Mouse (Mus musculus): Measurements from ENCODE around the gene Cdpf1. TPM values are rescaled to one million over a fixed set of nuclear protein-coding genes. Genes with fewer than 3 reads are reported as not detected.

Cdpf1 gene
- polyA plus RNA-seq, 1 experiment from 2014 or later: 25.5 TPM

GRCm38 (mm10) chr15:85835335-85835734 lies 23.8 kb upstream of the Cdpf1 start:
- Histone ChIP-seq H3K27me3 (ENCODE audit: control insufficient read depth, insufficient read depth, low read length) (no peaks in the 10 kb centered on the region), H3K4me1 (ENCODE audit: control insufficient read depth, insufficient read depth, low read length) (peaks cover 8% of the 10 kb centered on the region; the same call in 1 of the 2 replicates), H3K36me3 (ENCODE audit: control insufficient read depth, insufficient read depth, low read length) (no peaks in the 10 kb centered on the region), H3K9ac (ENCODE audit: low read depth, low read length) (no peak overlapping the region), H3K9me3 (ENCODE audit: control insufficient read depth, low read length) (no peaks in the 10 kb centered on the region), H3K27ac (ENCODE audit: low read depth, low read length) (no peak overlapping the region), H3K4me3 (ENCODE audit: low read length) (no peak overlapping the region), H3K4me2 (replicated peaks; ENCODE audit: low read depth, low read length) (no peak overlapping the region)
- no peak for ATAC-seq (ENCODE audit: low FRiP score, low TSS enrichment)
- 51% methylated on average over 3 of the region's 3 CpGs for WGBS

GRCm38 (mm10) chr15:85832599-85832998 lies 21.1 kb upstream of the Cdpf1 start:
- Histone ChIP-seq H3K36me3 (ENCODE audit: control insufficient read depth, insufficient read depth, low read length) (no peaks in the 10 kb centered on the region), H3K9ac (ENCODE audit: low read depth, low read length) (peak overlapping the region; percentile 58; the same call in 1 of the 2 replicates), H3K4me3 (ENCODE audit: low read length) (peak overlapping the region; percentile 65), H3K4me1 (ENCODE audit: control insufficient read depth, insufficient read depth, low read length) (peaks cover 8% of the 10 kb centered on the region; the same call in 1 of the 2 replicates), H3K27me3 (ENCODE audit: control insufficient read depth, insufficient read depth, low read length) (no peaks in the 10 kb centered on the region), H3K4me2 (replicated peaks; ENCODE audit: low read depth, low read length) (peak overlapping the region; percentile 68), H3K9me3 (ENCODE audit: control insufficient read depth, low read length) (no peaks in the 10 kb centered on the region), H3K27ac (ENCODE audit: low read depth, low read length) (no peak overlapping the region)
- 39% methylated on average over 8 of the region's 8 CpGs for WGBS
- no peak for ATAC-seq (ENCODE audit: low FRiP score, low TSS enrichment)

DNA sequence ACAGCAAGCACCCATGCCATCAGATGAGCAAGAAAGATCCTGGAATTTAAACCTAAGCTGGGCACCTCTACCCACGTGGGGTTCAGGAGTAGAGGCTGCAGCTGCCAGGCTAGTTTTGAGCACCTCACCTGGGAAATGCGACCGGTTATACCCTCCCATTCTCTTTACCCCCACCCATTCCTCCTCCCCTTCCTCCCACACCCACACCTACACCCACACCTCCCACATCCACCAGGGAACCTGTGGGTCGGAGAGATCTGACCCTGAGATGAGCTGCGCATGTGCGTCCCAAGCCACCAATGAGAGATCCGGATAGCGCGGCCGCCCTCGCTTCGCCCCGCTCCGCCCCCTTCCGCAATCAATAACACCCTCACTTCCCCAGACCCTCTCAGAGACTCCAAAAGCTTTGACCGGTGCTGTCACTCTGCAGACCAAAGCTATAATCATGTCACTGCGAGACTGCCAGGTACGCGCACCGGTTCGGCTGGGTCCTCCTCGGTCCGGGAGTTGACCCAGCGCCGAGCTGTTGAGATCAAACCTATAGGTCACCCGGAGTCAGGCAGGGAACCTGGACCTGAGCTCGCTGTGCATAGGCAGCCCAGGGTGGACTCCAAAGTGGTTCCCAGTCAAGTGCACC lies 20.6 kb upstream of the Cdpf1 start, which contains the start of gene Ttc38:
Gene Ttc38 (plus strand): TSS at position 353 of the 637 bp plus-strand sequence.
- Histone ChIP-seq H3K4me1 (ENCODE audit: control insufficient read depth, insufficient read depth, low read length) (peaks cover 8% of the 10 kb centered on the region; the same call in 1 of the 2 replicates), H3K27ac (ENCODE audit: low read depth, low read length) (no peak within 1 kb of the TSS), H3K36me3 (ENCODE audit: control insufficient read depth, insufficient read depth, low read length) (no peaks in the 10 kb centered on the region), H3K27me3 (ENCODE audit: control insufficient read depth, insufficient read depth, low read length) (no peaks in the 10 kb centered on the region), H3K4me3 (ENCODE audit: low read length) (peak within 1 kb of the TSS; percentile 65), H3K9me3 (ENCODE audit: control insufficient read depth, low read length) (no peaks in the 10 kb centered on the region), H3K4me2 (replicated peaks; ENCODE audit: low read depth, low read length) (peak within 1 kb of the TSS; percentile 68), H3K9ac (ENCODE audit: low read depth, low read length) (peak within 1 kb of the TSS; percentile 58; the same call in 1 of the 2 replicates)
- ATAC-seq (ENCODE audit: low FRiP score, low TSS enrichment): peak; percentile 88
- 1% methylated on average over 27 of the region's 27 CpGs for WGBS

DNA sequence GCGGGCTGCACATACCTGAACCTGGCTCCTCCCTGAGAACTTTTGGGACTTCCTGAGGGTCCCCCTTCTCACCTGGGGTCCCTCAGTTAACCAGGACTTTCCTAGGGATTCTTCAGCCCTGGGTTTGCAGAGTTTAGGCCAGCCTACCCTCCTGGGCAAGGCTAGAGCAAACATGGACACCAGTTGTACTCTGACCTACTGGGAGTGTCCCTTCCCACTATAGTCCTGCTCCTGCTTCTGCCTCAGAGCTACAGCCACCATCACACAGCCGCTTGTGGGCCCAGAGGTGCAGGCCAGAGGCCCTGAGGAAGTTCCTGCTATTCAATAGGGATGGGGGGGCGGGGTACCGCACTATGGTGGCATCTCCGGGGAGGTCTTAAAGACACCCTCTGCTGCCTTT lies 18.0 kb upstream of the Cdpf1 start:
- no peaks in the 10 kb centered on the region for H3K36me3 ChIP-seq (ENCODE audit: control insufficient read depth, insufficient read depth, low read length)
- H3K4me1 ChIP-seq (ENCODE audit: control insufficient read depth, insufficient read depth, low read length): peaks cover 8% of the 10 kb centered on the region; the same call in 1 of the 2 replicates
- no peak overlapping the region for H3K9ac ChIP-seq (ENCODE audit: low read depth, low read length)
- no peak overlapping the region for H3K27ac ChIP-seq (ENCODE audit: low read depth, low read length)
- no peaks in the 10 kb centered on the region for H3K27me3 ChIP-seq (ENCODE audit: control insufficient read depth, insufficient read depth, low read length)
- WGBS: 74% methylated on average over 5 of the region's 5 CpGs
- H3K4me3 ChIP-seq (ENCODE audit: low read length): no peak overlapping the region
- no peaks in the 10 kb centered on the region for H3K9me3 ChIP-seq (ENCODE audit: control insufficient read depth, low read length)
- no peak overlapping the region for H3K4me2 ChIP-seq (replicated peaks; ENCODE audit: low read depth, low read length)
- no peak for ATAC-seq (ENCODE audit: low FRiP score, low TSS enrichment)

GRCm38 (mm10) chr15:85828071-85828470 lies 16.6 kb upstream of the Cdpf1 start:
- Histone ChIP-seq H3K27me3 (ENCODE audit: control insufficient read depth, insufficient read depth, low read length) (no peaks in the 10 kb centered on the region), H3K4me3 (ENCODE audit: low read length) (no peak overlapping the region), H3K27ac (ENCODE audit: low read depth, low read length) (no peak overlapping the region), H3K36me3 (ENCODE audit: control insufficient read depth, insufficient read depth, low read length) (no peaks in the 10 kb centered on the region), H3K9me3 (ENCODE audit: control insufficient read depth, low read length) (no peaks in the 10 kb centered on the region), H3K4me2 (replicated peaks; ENCODE audit: low read depth, low read length) (no peak overlapping the region), H3K4me1 (ENCODE audit: control insufficient read depth, insufficient read depth, low read length) (peaks cover 8% of the 10 kb centered on the region; the same call in 1 of the 2 replicates), H3K9ac (ENCODE audit: low read depth, low read length) (no peak overlapping the region)
- no peak for ATAC-seq (ENCODE audit: low FRiP score, low TSS enrichment)
- 86% methylated on average over 4 of the region's 4 CpGs for WGBS

GRCm38 (mm10) chr15:85826676-85827075 lies 15.2 kb upstream of the Cdpf1 start:
- H3K36me3 ChIP-seq (ENCODE audit: control insufficient read depth, insufficient read depth, low read length): no peaks in the 10 kb centered on the region
- H3K9ac ChIP-seq (ENCODE audit: low read depth, low read length): no peak overlapping the region
- no peak for ATAC-seq (ENCODE audit: low FRiP score, low TSS enrichment)
- H3K4me1 ChIP-seq (ENCODE audit: control insufficient read depth, insufficient read depth, low read length): peaks cover 4% of the 10 kb centered on the region; the same call in 1 of the 2 replicates
- no peak overlapping the region for H3K27ac ChIP-seq (ENCODE audit: low read depth, low read length)
- H3K4me3 ChIP-seq (ENCODE audit: low read length): no peak overlapping the region
- H3K27me3 ChIP-seq (ENCODE audit: control insufficient read depth, insufficient read depth, low read length): no peaks in the 10 kb centered on the region
- 49% methylated on average over 5 of the region's 5 CpGs for WGBS
- H3K4me2 ChIP-seq (replicated peaks; ENCODE audit: low read depth, low read length): no peak overlapping the region
- H3K9me3 ChIP-seq (ENCODE audit: control insufficient read depth, low read length): no peaks in the 10 kb centered on the region

DNA sequence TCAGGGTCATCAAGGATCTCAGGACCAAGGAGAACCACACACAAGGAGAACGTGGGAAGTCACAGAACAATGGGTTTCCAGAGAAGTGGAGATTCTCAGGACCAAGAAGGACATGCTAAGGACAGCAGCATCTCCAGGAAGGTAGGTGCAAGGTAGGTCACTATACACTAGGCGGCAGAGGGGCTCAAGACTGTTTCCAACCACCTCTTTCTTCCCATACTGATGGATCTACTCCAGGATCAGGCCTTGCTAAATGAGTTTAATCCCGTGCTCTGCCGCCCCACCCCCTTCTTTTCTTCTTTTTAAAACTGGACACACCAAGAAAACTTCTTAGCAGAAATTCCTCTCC lies 10.5 kb upstream of the Cdpf1 start:
- Histone ChIP-seq H3K9me3 (ENCODE audit: control insufficient read depth, low read length) (peaks cover 12% of the 10 kb centered on the region; the same call in 1 of the 2 replicates), H3K27ac (ENCODE audit: low read depth, low read length) (no peak overlapping the region), H3K4me2 (replicated peaks; ENCODE audit: low read depth, low read length) (peak overlapping the region; percentile 78), H3K27me3 (ENCODE audit: control insufficient read depth, insufficient read depth, low read length) (no peaks in the 10 kb centered on the region), H3K4me1 (ENCODE audit: control insufficient read depth, insufficient read depth, low read length) (peaks cover 2% of the 10 kb centered on the region; the same call in 1 of the 2 replicates), H3K36me3 (ENCODE audit: control insufficient read depth, insufficient read depth, low read length) (no peaks in the 10 kb centered on the region), H3K9ac (ENCODE audit: low read depth, low read length) (peak overlapping the region; percentile 62; the same call in 1 of the 2 replicates), H3K4me3 (ENCODE audit: low read length) (peak overlapping the region; percentile 42)
- peak; percentile 83 for ATAC-seq (ENCODE audit: low FRiP score, low TSS enrichment)
- WGBS: 20% methylated on average over 4 of the region's 4 CpGs

GRCm38 (mm10) chr15:85821203-85822010 lies 9.9 kb upstream of the Cdpf1 start, which contains the start of gene Pkdrej:
Gene Pkdrej, minus strand, starts transcription at chr15:85821734.
- peaks cover 2% of the 10 kb centered on the region; the same call in 1 of the 2 replicates for H3K4me1 ChIP-seq (ENCODE audit: control insufficient read depth, insufficient read depth, low read length)
- no peak within 1 kb of the TSS for H3K27ac ChIP-seq (ENCODE audit: low read depth, low read length)
- peak within 1 kb of the TSS; percentile 78 for H3K4me2 ChIP-seq (replicated peaks; ENCODE audit: low read depth, low read length)
- peak within 1 kb of the TSS; percentile 42 for H3K4me3 ChIP-seq (ENCODE audit: low read length)
- H3K36me3 ChIP-seq (ENCODE audit: control insufficient read depth, insufficient read depth, low read length): no peaks in the 10 kb centered on the region
- peaks cover 15% of the 10 kb centered on the region; the same call in 1 of the 2 replicates for H3K9me3 ChIP-seq (ENCODE audit: control insufficient read depth, low read length)
- H3K9ac ChIP-seq (ENCODE audit: low read depth, low read length): peak within 1 kb of the TSS; percentile 62
- WGBS: 1% methylated on average over 44 of the region's 65 CpGs
- peak; percentile 75 for ATAC-seq (ENCODE audit: low FRiP score, low TSS enrichment)
- H3K27me3 ChIP-seq (ENCODE audit: control insufficient read depth, insufficient read depth, low read length): no peaks in the 10 kb centered on the region

GRCm38 (mm10) chr15:85813428-85813827 lies 1.9 kb upstream of the Cdpf1 start:
- H3K27ac ChIP-seq (ENCODE audit: low read depth, low read length): no peak overlapping the region
- H3K4me1 ChIP-seq (ENCODE audit: control insufficient read depth, insufficient read depth, low read length): no peaks in the 10 kb centered on the region
- H3K9ac ChIP-seq (ENCODE audit: low read depth, low read length): no peak overlapping the region
- H3K27me3 ChIP-seq (ENCODE audit: control insufficient read depth, insufficient read depth, low read length): no peaks in the 10 kb centered on the region
- H3K4me2 ChIP-seq (replicated peaks; ENCODE audit: low read depth, low read length): no peak overlapping the region
- H3K36me3 ChIP-seq (ENCODE audit: control insufficient read depth, insufficient read depth, low read length): no peaks in the 10 kb centered on the region
- no peak for ATAC-seq (ENCODE audit: low FRiP score, low TSS enrichment)
- WGBS: 73% methylated on average over 10 of the region's 10 CpGs
- no peak overlapping the region for H3K4me3 ChIP-seq (ENCODE audit: low read length)
- peaks cover 13% of the 10 kb centered on the region for H3K9me3 ChIP-seq (ENCODE audit: control insufficient read depth, low read length)

Data from kidney, embryonic 14.5 days (tissue).